Mouse (Mus musculus): ENCODE measurements at regions not wholly inside any gene's neighbourhood (a gene's known extent, or its start where the extent isn't known, plus 50 kb on each side); places are given as distances from the start of the nearest gene placed in this dataset.

DNA sequence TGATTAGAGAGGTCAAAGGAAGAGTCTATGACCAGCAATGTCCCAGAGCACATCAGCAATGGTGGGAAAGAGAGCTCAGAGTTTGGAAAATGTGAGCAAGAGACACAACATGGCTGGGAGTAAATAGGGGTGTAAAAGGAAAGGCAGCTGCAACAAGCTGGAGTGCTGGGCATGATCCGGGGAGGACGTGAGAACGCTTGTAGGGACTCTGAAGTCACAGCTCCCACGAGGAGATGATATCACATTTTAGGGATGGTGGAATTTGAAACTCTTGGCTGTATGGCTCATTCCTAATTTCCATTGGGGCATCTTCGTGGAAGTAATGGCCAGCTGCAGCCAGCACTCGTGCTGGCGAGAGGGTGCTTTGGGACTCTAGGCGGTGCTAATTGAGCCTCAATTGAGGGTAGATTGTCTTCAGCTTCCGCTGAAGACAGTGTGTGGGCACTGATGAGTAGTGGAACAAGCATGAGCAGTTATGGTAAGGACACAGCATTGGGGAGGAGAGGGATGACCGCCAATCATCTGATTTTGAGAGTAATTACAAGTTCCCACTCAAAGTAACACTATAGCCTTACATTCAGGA lies 231.1 kb upstream of the Adcy2 start:
- Histone ChIP-seq H3K4me3 (ENCODE audit: low read depth, low read length) (no peak overlapping the region), H3K9me3 (ENCODE audit: control insufficient read depth, low read depth, low read length) (no peaks in the 10 kb centered on the region), H3K4me1 (ENCODE audit: control insufficient read depth, insufficient read depth, low read length) (no peaks in the 10 kb centered on the region), H3K27ac (ENCODE audit: low read length) (no peak overlapping the region), H3K4me2 (replicated peaks; ENCODE audit: low read depth, low read length) (no peak overlapping the region), H3K36me3 (ENCODE audit: control insufficient read depth, insufficient read depth, low read length) (no peaks in the 10 kb centered on the region), H3K27me3 (ENCODE audit: control insufficient read depth, insufficient read depth, low read length) (no peaks in the 10 kb centered on the region), H3K9ac (replicated peaks; ENCODE audit: low read depth, low read length) (no peak overlapping the region)
- no peak for ATAC-seq (ENCODE audit: insufficient number of reproducible peaks, insufficient read depth, low FRiP score, low read depth)
- WGBS, result 74% methylated on average over 10 of the region's 10 CpGs

DNA sequence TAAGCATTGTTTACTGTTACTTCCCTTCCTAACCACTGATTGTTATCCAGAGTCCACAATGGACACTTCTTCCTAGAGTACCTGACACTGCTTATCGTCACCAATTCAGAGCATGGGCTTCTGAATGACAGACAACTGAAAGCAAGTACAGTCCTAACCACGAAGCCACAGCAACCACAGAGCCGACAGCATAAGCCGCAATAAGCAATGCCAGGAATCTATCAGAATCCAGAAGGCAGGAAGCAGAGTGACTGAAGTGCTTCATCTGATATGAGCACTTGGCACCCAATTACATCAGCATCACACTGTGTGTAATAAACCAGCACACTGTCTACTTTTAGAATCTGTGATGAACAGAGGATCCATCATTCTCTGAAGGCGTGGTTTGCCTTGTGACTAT lies 237.0 kb upstream of the Adcy2 start:
- 64% methylated on average over 5 of the region's 5 CpGs for WGBS
- no peaks in the 10 kb centered on the region for H3K4me1 ChIP-seq (ENCODE audit: control insufficient read depth, insufficient read depth, low read length)
- no peak overlapping the region for H3K27ac ChIP-seq (ENCODE audit: low read length)
- H3K4me3 ChIP-seq (ENCODE audit: low read depth, low read length), result no peak overlapping the region
- no peak overlapping the region for H3K4me2 ChIP-seq (replicated peaks; ENCODE audit: low read depth, low read length)
- no peaks in the 10 kb centered on the region for H3K36me3 ChIP-seq (ENCODE audit: control insufficient read depth, insufficient read depth, low read length)
- ATAC-seq (ENCODE audit: insufficient number of reproducible peaks, insufficient read depth, low FRiP score, low read depth), result no peak
- no peaks in the 10 kb centered on the region for H3K27me3 ChIP-seq (ENCODE audit: control insufficient read depth, insufficient read depth, low read length)
- H3K9me3 ChIP-seq (ENCODE audit: control insufficient read depth, low read depth, low read length), result no peaks in the 10 kb centered on the region
- H3K9ac ChIP-seq (replicated peaks; ENCODE audit: low read depth, low read length), result no peak overlapping the region

DNA sequence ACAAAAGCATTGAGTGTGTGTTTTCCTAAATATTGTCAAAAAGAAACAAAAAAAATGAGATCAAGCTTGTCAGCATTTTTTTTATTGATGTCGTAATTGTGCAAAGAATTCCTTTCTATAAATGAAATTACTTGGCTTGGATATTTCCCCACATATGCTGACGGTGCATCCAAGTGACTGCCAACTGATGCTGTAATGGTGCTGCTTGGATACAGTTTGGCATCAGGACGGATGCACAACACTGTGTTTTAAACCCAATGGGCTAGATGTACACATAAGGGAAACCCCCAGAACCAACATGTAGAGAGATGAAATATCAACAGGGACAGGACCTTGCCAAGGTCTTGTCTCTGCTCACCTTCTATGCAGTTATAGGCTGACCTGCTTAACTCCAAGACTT lies 238.6 kb upstream of the Adcy2 start:
- Histone ChIP-seq H3K4me1 (ENCODE audit: control insufficient read depth, insufficient read depth, low read length) (no peaks in the 10 kb centered on the region), H3K27ac (ENCODE audit: low read length) (no peak overlapping the region), H3K27me3 (ENCODE audit: control insufficient read depth, insufficient read depth, low read length) (no peaks in the 10 kb centered on the region), H3K9ac (replicated peaks; ENCODE audit: low read depth, low read length) (no peak overlapping the region), H3K9me3 (ENCODE audit: control insufficient read depth, low read depth, low read length) (no peaks in the 10 kb centered on the region), H3K4me2 (replicated peaks; ENCODE audit: low read depth, low read length) (no peak overlapping the region), H3K4me3 (ENCODE audit: low read depth, low read length) (no peak overlapping the region), H3K36me3 (ENCODE audit: control insufficient read depth, insufficient read depth, low read length) (no peaks in the 10 kb centered on the region)
- WGBS, result 88% methylated on average over 3 of the region's 3 CpGs
- no peak for ATAC-seq (ENCODE audit: insufficient number of reproducible peaks, insufficient read depth, low FRiP score, low read depth)

DNA sequence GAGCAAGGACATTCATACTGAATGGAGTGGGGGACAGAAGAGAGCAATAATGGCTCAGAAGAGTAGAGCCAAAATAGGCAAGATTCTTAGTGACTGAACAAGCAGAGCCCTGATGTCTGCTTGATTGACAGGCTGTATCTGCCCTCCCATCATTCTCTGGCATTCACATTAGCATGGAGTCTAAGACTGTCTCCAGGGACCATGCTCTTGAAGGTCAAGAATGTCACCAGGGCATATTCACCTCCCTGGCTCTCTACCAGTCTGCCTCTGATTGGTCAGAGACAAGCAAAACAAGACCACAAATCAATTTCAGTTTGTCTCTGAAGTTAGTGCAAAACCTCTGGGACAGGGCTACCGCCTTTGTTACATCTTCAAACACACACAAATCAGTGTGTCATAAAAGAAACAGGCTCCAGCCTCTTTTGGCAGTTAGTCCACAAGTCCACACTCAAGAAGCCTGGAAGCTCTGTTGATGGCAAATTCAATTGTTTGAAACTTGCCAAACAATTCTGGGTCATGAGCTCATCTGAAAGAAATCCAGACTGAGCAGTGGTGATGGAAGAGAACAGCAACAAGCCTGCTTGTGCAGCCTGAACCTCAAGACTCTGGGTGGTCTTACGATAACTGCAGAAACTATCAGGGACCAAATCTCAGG lies 240.0 kb upstream of the Adcy2 start:
- no peak overlapping the region for H3K4me3 ChIP-seq (ENCODE audit: low read depth, low read length)
- no peak overlapping the region for H3K27ac ChIP-seq (ENCODE audit: low read length)
- ATAC-seq (ENCODE audit: insufficient number of reproducible peaks, insufficient read depth, low FRiP score, low read depth), result no peak
- H3K9me3 ChIP-seq (ENCODE audit: control insufficient read depth, low read depth, low read length), result no peaks in the 10 kb centered on the region
- no peaks in the 10 kb centered on the region for H3K36me3 ChIP-seq (ENCODE audit: control insufficient read depth, insufficient read depth, low read length)
- H3K9ac ChIP-seq (replicated peaks; ENCODE audit: low read depth, low read length), result no peak overlapping the region
- no peaks in the 10 kb centered on the region for H3K27me3 ChIP-seq (ENCODE audit: control insufficient read depth, insufficient read depth, low read length)
- no peaks in the 10 kb centered on the region for H3K4me1 ChIP-seq (ENCODE audit: control insufficient read depth, insufficient read depth, low read length)
- no peak overlapping the region for H3K4me2 ChIP-seq (replicated peaks; ENCODE audit: low read depth, low read length)
- 74% methylated on average over 2 of the region's 2 CpGs for WGBS

DNA sequence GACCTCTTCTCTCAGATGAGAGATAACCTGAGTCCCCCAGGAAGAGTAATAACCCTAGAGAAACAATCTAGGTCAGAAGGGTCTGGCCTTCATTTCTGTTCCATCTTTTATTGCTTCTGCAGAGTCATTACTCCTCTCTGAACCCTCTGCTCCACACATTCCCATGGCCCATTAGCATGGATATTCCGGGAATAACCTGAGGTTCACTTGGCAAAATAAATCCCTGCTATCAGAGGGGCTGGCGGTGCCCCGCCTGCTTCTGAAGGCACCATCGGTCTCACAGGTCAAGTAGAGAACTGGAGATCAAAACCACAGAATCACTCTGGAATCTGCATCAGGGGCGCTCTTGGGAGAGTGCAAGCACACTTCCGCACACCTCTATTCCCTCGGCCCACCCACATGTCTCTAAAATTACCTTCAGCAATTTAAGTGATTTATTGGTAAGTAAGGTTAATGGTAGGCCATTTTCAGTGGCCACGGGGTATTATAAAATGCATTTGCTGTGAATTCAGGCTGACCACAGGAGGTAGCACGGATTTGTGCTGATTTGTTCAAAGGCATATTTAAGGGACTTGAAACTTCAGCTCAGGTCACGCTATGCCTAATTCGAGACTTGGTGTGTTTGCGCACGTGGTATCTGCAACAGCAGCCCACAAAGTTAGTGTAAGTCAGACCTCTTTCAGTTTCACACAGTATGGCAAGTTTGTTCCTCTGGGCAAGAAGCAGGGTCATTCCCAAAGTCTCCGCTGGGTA lies 243.4 kb upstream of the Adcy2 start:
- no peaks in the 10 kb centered on the region for H3K9me3 ChIP-seq (ENCODE audit: control insufficient read depth, low read depth, low read length)

DNA sequence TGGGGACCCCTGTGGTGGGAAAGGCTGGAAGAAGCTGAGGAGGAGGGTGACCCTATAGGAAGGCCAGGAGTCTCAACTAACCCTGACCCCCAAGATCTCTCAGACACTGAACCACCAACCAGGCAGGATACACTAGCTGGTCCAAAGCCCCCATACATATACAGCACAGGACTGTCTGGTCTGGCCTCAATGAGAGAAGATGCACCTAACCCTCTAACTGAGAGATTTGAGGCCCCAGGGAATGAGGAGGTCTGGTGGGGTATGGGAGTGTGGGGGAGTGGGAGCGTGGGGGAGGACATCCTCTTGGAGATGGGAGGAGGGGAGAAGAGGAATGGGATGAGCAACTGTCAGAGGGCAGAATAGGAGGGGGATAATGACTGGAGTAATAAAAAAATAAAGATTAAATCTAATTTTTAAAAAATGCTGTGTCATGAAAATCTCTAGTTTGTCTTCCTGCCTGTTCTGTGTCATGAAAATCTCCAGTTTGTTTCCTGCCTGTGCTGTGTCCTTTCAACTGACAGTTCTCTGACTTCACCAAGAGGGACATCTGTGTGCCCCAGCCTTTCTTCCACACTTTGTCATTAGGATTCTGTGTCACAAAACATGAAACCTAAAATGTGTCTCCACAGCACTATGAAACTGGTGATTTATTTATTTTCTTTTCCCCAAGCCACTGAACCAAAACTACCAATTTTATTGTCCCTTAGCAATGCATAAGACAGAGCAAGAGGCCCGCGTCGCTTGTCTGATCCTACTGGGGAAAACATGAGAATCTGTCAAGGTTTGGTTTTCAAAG lies 251.2 kb upstream of the Adcy2 start:
- H3K27me3 ChIP-seq (ENCODE audit: control insufficient read depth, insufficient read depth, low read length), result no peaks in the 10 kb centered on the region
- WGBS, result 78% methylated on average over 4 of the region's 4 CpGs
- no peaks in the 10 kb centered on the region for H3K36me3 ChIP-seq (ENCODE audit: control insufficient read depth, insufficient read depth, low read length)
- no peak overlapping the region for H3K9ac ChIP-seq (replicated peaks; ENCODE audit: low read depth, low read length)
- no peak overlapping the region for H3K27ac ChIP-seq (ENCODE audit: low read length)
- H3K9me3 ChIP-seq (ENCODE audit: control insufficient read depth, low read depth, low read length), result no peaks in the 10 kb centered on the region
- H3K4me2 ChIP-seq (replicated peaks; ENCODE audit: low read depth, low read length), result no peak overlapping the region
- H3K4me3 ChIP-seq (ENCODE audit: low read depth, low read length), result no peak overlapping the region
- peak; percentile 28; the same call in 1 of the 2 replicates for ATAC-seq (ENCODE audit: insufficient number of reproducible peaks, insufficient read depth, low FRiP score, low read depth)
- H3K4me1 ChIP-seq (ENCODE audit: control insufficient read depth, insufficient read depth, low read length), result no peaks in the 10 kb centered on the region

More for the DNA sequence above, 243.4 kb upstream of the Adcy2 start:
- ATAC-seq (ENCODE audit: insufficient number of reproducible peaks, insufficient read depth, low FRiP score, low read depth), result no peak
- H3K4me3 ChIP-seq (ENCODE audit: low read depth, low read length), result no peak overlapping the region
- no peaks in the 10 kb centered on the region for H3K36me3 ChIP-seq (ENCODE audit: control insufficient read depth, insufficient read depth, low read length)
- no peak overlapping the region for H3K4me2 ChIP-seq (replicated peaks; ENCODE audit: low read depth, low read length)
- H3K27me3 ChIP-seq (ENCODE audit: control insufficient read depth, insufficient read depth, low read length), result no peaks in the 10 kb centered on the region
- no peaks in the 10 kb centered on the region for H3K4me1 ChIP-seq (ENCODE audit: control insufficient read depth, insufficient read depth, low read length)
- 63% methylated on average over 14 of the region's 14 CpGs for WGBS
- no peak overlapping the region for H3K9ac ChIP-seq (replicated peaks; ENCODE audit: low read depth, low read length)
- no peak overlapping the region for H3K27ac ChIP-seq (ENCODE audit: low read length)

DNA sequence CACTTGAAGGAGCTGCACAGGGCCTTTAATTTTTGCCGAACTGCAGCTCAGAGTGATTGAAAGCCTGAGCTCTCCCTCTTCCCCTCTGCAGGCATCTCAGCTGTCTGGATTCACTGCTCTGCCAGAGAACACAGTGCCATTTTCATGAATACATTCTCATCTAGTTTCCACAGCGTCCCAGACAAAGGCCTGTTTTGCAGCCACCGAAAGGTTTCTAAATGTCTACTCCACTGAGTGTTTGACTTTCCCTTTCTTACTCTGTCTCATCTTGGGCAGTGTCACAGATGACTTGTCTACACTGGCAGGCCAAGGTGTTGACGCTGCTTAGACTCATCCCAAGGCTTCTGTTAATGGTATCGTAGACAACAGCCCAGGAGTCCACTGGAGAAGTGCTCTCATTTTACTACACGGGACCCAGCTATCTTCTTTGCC lies 251.8 kb upstream of the Adcy2 start:
- H3K27me3 ChIP-seq (ENCODE audit: control insufficient read depth, insufficient read depth, low read length), result no peaks in the 10 kb centered on the region
- no peak overlapping the region for H3K4me2 ChIP-seq (replicated peaks; ENCODE audit: low read depth, low read length)
- ATAC-seq (ENCODE audit: insufficient number of reproducible peaks, insufficient read depth, low FRiP score, low read depth), result no peak
- H3K27ac ChIP-seq (ENCODE audit: low read length), result no peak overlapping the region
- H3K9ac ChIP-seq (replicated peaks; ENCODE audit: low read depth, low read length), result no peak overlapping the region
- 82% methylated on average over 6 of the region's 6 CpGs for WGBS
- no peak overlapping the region for H3K4me3 ChIP-seq (ENCODE audit: low read depth, low read length)
- no peaks in the 10 kb centered on the region for H3K4me1 ChIP-seq (ENCODE audit: control insufficient read depth, insufficient read depth, low read length)
- no peaks in the 10 kb centered on the region for H3K9me3 ChIP-seq (ENCODE audit: control insufficient read depth, low read depth, low read length)
- H3K36me3 ChIP-seq (ENCODE audit: control insufficient read depth, insufficient read depth, low read length), result no peaks in the 10 kb centered on the region

DNA sequence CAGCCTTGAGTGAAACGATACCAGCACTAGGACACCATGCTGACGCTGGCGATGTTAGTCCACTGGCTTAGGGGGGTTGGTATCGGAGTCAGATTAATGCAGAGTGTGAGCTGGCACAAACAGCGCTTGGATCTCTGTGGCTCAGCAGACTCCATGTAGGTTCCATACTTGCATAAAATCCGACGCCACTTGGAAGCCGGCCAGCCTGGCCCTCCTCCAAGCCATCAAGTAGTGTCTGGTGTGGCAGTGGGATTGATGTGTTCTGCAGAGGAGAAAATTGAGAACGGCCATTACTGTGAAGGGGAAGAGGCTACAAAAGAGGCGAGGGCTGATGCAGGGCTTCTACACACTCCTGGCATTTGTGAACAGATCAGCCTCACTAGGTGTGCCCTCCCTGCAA lies 253.0 kb upstream of the Adcy2 start:
- Histone ChIP-seq H3K9me3 (ENCODE audit: control insufficient read depth, low read depth, low read length) (no peaks in the 10 kb centered on the region), H3K36me3 (ENCODE audit: control insufficient read depth, insufficient read depth, low read length) (no peaks in the 10 kb centered on the region), H3K9ac (replicated peaks; ENCODE audit: low read depth, low read length) (no peak overlapping the region), H3K4me2 (replicated peaks; ENCODE audit: low read depth, low read length) (no peak overlapping the region), H3K27ac (ENCODE audit: low read length) (no peak overlapping the region), H3K27me3 (ENCODE audit: control insufficient read depth, insufficient read depth, low read length) (no peaks in the 10 kb centered on the region), H3K4me1 (ENCODE audit: control insufficient read depth, insufficient read depth, low read length) (no peaks in the 10 kb centered on the region), H3K4me3 (ENCODE audit: low read depth, low read length) (no peak overlapping the region)
- no peak for ATAC-seq (ENCODE audit: insufficient number of reproducible peaks, insufficient read depth, low FRiP score, low read depth)
- 71% methylated on average over 10 of the region's 10 CpGs for WGBS
